Comparison of ENCODE assay signal across 8 mouse cellular contexts in genomic region chr11:58977607-58978026, GRCm38 (mm10). TPM values are rescaled to one million over a fixed set of nuclear protein-coding genes. Genes with fewer than 3 reads are reported as not detected.
DNase-seq lines count a peak whose midpoint lies in the region; ATAC-seq lines count a peak whose summit lies in the region.

No protein-coding gene starts in this region.

- peak overlapping the region; percentile 81 for H3K27ac ChIP-seq in kidney, embryonic 14.5 days (ENCODE audit: low read depth, low read length)
- H3K27ac ChIP-seq in hindbrain, embryonic 10.5 days = peak overlapping the region; percentile 92
- H3K27ac ChIP-seq in midbrain, embryonic 10.5 days (replicated peaks) = peak overlapping the region; percentile 91

- no peak for DNase-seq in kidney, adult 18-20 months
- no peak for DNase-seq in hindbrain, embryonic 10.5 days (ENCODE audit: low spot score)
- DNase-seq in midbrain, embryonic 10.5 days (ENCODE audit: low spot score) = no peak
- DNase-seq in left cerebral cortex, adult 8-10 months (ENCODE audit: low spot score in 2 of 2) = no peak
- DNase-seq in left cerebral cortex, adult 11 months (ENCODE audit: low spot score) = no peak
- DNase-seq in frontal cortex, postnatal 36 days (ENCODE audit: low spot score in 2 of 2) = no peak

- peak; percentile 3; the same call in 1 of the 2 replicates for ATAC-seq in kidney, embryonic 14.5 days (ENCODE audit: low FRiP score, low TSS enrichment)
- peak; percentile 38 for ATAC-seq in activated CD4-positive, CD25-positive, alpha-beta regulatory T cell, adult 4 months

- WGBS in kidney, embryonic 14.5 days = under 1% methylated on average over 21 of the region's 21 CpGs
- WGBS in hindbrain, embryonic 10.5 days = under 1% methylated on average over 21 of the region's 21 CpGs
- 0% methylated on average over 21 of the region's 21 CpGs for WGBS in midbrain, embryonic 10.5 days

- no peaks in the 10 kb centered on the region for H3K27me3 ChIP-seq in kidney, embryonic 14.5 days (ENCODE audit: control insufficient read depth, insufficient read depth, low read length)
- no peaks in the 10 kb centered on the region for H3K27me3 ChIP-seq in hindbrain, embryonic 10.5 days (ENCODE audit: insufficient read depth, poor library complexity, severe bottlenecking)
- H3K27me3 ChIP-seq in midbrain, embryonic 10.5 days (ENCODE audit: low read depth, poor library complexity, severe bottlenecking) = no peaks in the 10 kb centered on the region

- H3K9ac ChIP-seq in kidney, embryonic 14.5 days (ENCODE audit: low read depth, low read length) = peak overlapping the region; percentile 84

- H3K4me2 ChIP-seq in kidney, embryonic 14.5 days (replicated peaks; ENCODE audit: low read depth, low read length) = peak overlapping the region; percentile 78

- H3K36me3 ChIP-seq in kidney, embryonic 14.5 days (ENCODE audit: control insufficient read depth, insufficient read depth, low read length) = peaks cover 13% of the 10 kb centered on the region
- H3K36me3 ChIP-seq in hindbrain, embryonic 10.5 days = peaks cover 39% of the 10 kb centered on the region
- peaks cover 36% of the 10 kb centered on the region for H3K36me3 ChIP-seq in midbrain, embryonic 10.5 days

- H3K4me3 ChIP-seq in kidney, embryonic 14.5 days (ENCODE audit: low read length) = peak overlapping the region; percentile 87
- peak overlapping the region; percentile 97 for H3K4me3 ChIP-seq in hindbrain, embryonic 10.5 days
- H3K4me3 ChIP-seq in midbrain, embryonic 10.5 days = peak overlapping the region; percentile 95

- peaks cover 22% of the 10 kb centered on the region for H3K4me1 ChIP-seq in kidney, embryonic 14.5 days (ENCODE audit: control insufficient read depth, insufficient read depth, low read length)
- H3K4me1 ChIP-seq in hindbrain, embryonic 10.5 days (replicated peaks) = peaks cover 62% of the 10 kb centered on the region
- peaks cover 63% of the 10 kb centered on the region for H3K4me1 ChIP-seq in midbrain, embryonic 10.5 days

- no peaks in the 10 kb centered on the region for H3K9me3 ChIP-seq in kidney, embryonic 14.5 days (ENCODE audit: control insufficient read depth, low read length)
- no peaks in the 10 kb centered on the region for H3K9me3 ChIP-seq in hindbrain, embryonic 10.5 days
- H3K9me3 ChIP-seq in midbrain, embryonic 10.5 days (replicated peaks) = no peaks in the 10 kb centered on the region

RNA-seq across cellular contexts. Expression of gene Trim11, which starts 0.3 kb away (rescaled TPM):
- 16.7 and 19.8 TPM in 2 replicates for polyA plus RNA-seq in kidney, embryonic 14.5 days (2014; fragmentation: Nextera tagmentation; extraction: Ambion mirVana)
- 10 to 100 TPM; 18.5 to 22.2 TPM for polyA plus RNA-seq in activated CD4-positive, CD25-positive, alpha-beta regulatory T cell, adult 4 months (2017; shearing (Covaris generic))
- 18.8 and 20.2 TPM in 2 replicates for polyA plus RNA-seq in hindbrain, embryonic 10.5 days (2016; fragmentation: Nextera tagmentation; extraction: Ambion mirVana)
- 17.7 and 19.3 TPM in 2 replicates for polyA plus RNA-seq in midbrain, embryonic 10.5 days (2016; fragmentation: Nextera tagmentation; extraction: Ambion mirVana)
- total RNA-seq in left cerebral cortex, adult 8-10 months (2022) = 10 to 100 TPM; 22.6 to 27.6 (median 26.7) TPM

RNA-seq across cellular contexts. Expression of gene Hist3h2a, which starts 23.1 kb away (rescaled TPM):
- polyA plus RNA-seq in kidney, embryonic 14.5 days (2014; fragmentation: Nextera tagmentation; extraction: Ambion mirVana) = 31.8 and 32.7 TPM in 2 replicates
- 1 to 10 TPM; 3.5 to 5.4 TPM for polyA plus RNA-seq in activated CD4-positive, CD25-positive, alpha-beta regulatory T cell, adult 4 months (2017; shearing (Covaris generic))
- polyA plus RNA-seq in hindbrain, embryonic 10.5 days (2016; fragmentation: Nextera tagmentation; extraction: Ambion mirVana) = 25.4 and 49.0 TPM in 2 replicates
- 20.4 and 31.6 TPM in 2 replicates for polyA plus RNA-seq in midbrain, embryonic 10.5 days (2016; fragmentation: Nextera tagmentation; extraction: Ambion mirVana)
- 10 to 100 TPM; 54.1 to 63.0 (median 57.1) TPM for total RNA-seq in left cerebral cortex, adult 8-10 months (2022)

RNA-seq across cellular contexts. Expression of gene Trim17, which starts 23.1 kb away (rescaled TPM):
- polyA plus RNA-seq in kidney, embryonic 14.5 days (2014; fragmentation: Nextera tagmentation; extraction: Ambion mirVana) = 0.63 and 0.65 TPM in 2 replicates
- polyA plus RNA-seq in activated CD4-positive, CD25-positive, alpha-beta regulatory T cell, adult 4 months (2017; shearing (Covaris generic)) = under 1 TPM; 0.17 to 0.20 TPM
- 0.41 and 0.85 TPM in 2 replicates for polyA plus RNA-seq in hindbrain, embryonic 10.5 days (2016; fragmentation: Nextera tagmentation; extraction: Ambion mirVana)
- 0.25 and 0.26 TPM in 2 replicates for polyA plus RNA-seq in midbrain, embryonic 10.5 days (2016; fragmentation: Nextera tagmentation; extraction: Ambion mirVana)
- 1 to 10 TPM; 3.7 to 5.0 (median 4.1) TPM for total RNA-seq in left cerebral cortex, adult 8-10 months (2022)

RNA-seq across cellular contexts. Expression of gene Hist3h2ba, which starts 28.9 kb away (rescaled TPM):
- polyA plus RNA-seq in kidney, embryonic 14.5 days (2014; fragmentation: Nextera tagmentation; extraction: Ambion mirVana) = 29.9 and 146 TPM in 2 replicates
- 1 to 10 TPM; 1.8 to 4.2 TPM for polyA plus RNA-seq in activated CD4-positive, CD25-positive, alpha-beta regulatory T cell, adult 4 months (2017; shearing (Covaris generic))
- polyA plus RNA-seq in hindbrain, embryonic 10.5 days (2016; fragmentation: Nextera tagmentation; extraction: Ambion mirVana) = 39.0 and 115 TPM in 2 replicates
- 34.1 and 69.6 TPM in 2 replicates for polyA plus RNA-seq in midbrain, embryonic 10.5 days (2016; fragmentation: Nextera tagmentation; extraction: Ambion mirVana)
- 100 to 1,000 TPM in 3 of 4 experiments, 10 to 100 TPM in 1; 96.1 to 129 (median 115) TPM for total RNA-seq in left cerebral cortex, adult 8-10 months (2022)

RNA-seq across cellular contexts. Expression of gene Rnf187, which starts 38.9 kb away (rescaled TPM):
- polyA plus RNA-seq in kidney, embryonic 14.5 days (2014; fragmentation: Nextera tagmentation; extraction: Ambion mirVana) = 229 and 304 TPM in 2 replicates
- 10 to 100 TPM; 11.4 to 17.9 TPM for polyA plus RNA-seq in activated CD4-positive, CD25-positive, alpha-beta regulatory T cell, adult 4 months (2017; shearing (Covaris generic))
- 297 and 381 TPM in 2 replicates for polyA plus RNA-seq in hindbrain, embryonic 10.5 days (2016; fragmentation: Nextera tagmentation; extraction: Ambion mirVana)
- 274 and 296 TPM in 2 replicates for polyA plus RNA-seq in midbrain, embryonic 10.5 days (2016; fragmentation: Nextera tagmentation; extraction: Ambion mirVana)
- 100 to 1,000 TPM; 448 to 480 (median 462) TPM for total RNA-seq in left cerebral cortex, adult 8-10 months (2022)
